Mouse (Mus musculus) left cerebral cortex, adult 18-20 months (tissue): ENCODE measurements at regions not wholly inside any gene's neighbourhood (a gene's known extent, or its start where the extent isn't known, plus 50 kb on each side); places are given as distances from the start of the nearest gene placed in this dataset.

Source experiments
- DNase-seq, 2 experiments: peaks; one replicate each; pipeline ENCODE4 v3.0.0; 2021 to 2022; ENCODE audit warnings: low spot score in 2 of 2, mixed read lengths in 1 of 2

DNA sequence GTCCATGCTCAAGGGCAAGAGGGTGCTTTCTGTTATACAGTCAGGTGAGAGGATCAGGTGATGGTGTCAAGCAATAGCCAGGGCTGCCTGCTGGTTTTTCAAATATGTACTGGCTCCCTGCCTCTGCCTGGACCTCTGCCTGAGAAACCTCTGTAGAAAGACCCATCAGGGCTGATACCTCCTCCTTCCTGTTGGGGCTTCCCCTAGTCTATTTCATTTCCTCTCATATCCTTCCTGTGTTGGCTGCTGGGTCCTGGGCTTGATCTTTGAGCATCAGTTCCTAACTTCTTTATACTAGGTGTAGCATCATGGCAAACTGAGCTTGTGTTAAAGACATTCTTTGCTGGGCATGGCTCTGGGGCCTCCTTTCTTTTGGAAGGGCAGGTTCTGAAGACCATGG lies 89.5 kb downstream of the Tmem38b start:
- DNase-seq = no peak

DNA sequence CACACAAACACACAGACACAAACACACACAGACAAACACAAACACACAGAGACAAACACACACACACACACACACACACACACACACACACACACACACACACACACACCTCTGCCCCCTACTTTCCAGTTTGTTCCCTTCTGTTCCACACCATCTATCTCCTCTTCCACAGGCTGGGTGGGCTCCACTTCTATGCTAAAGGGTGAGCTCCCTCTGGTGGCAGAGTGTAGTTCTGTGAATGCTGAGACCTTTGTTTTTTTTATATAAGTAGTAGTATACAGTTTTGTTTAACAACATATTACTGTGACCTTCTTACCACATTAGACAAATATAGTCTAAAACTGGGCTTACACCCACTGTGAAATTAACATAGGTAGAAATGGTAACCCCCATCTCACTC lies 93.3 kb downstream of the Tmem38b start:
- peak; percentile 59 to 69 for DNase-seq

- DNase-seq = no peak
These were observed 94.7 kb downstream of the Tmem38b start for GRCm38 (mm10) chr4:53920587-53920986.

DNA sequence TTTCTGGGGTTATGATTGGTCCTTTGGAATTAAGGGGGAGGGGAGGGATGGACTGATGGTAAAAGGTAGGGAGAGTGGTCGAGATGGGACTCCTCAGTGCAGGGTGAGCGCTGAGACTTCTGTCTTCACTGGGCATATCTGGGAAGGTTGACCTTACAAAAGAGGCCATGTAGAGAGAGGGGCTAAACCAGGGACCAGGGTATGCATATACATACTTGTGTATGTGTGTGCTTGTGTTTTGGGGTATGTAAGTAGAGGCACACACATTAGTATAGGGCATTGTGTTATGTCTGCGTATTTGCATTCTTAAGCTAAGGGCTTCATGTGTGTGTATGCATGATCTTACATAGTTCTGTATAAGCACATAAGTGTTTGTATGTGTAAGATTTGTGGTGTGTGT lies 105.2 kb downstream of the Tmem38b start:
- DNase-seq = no peak

DNA sequence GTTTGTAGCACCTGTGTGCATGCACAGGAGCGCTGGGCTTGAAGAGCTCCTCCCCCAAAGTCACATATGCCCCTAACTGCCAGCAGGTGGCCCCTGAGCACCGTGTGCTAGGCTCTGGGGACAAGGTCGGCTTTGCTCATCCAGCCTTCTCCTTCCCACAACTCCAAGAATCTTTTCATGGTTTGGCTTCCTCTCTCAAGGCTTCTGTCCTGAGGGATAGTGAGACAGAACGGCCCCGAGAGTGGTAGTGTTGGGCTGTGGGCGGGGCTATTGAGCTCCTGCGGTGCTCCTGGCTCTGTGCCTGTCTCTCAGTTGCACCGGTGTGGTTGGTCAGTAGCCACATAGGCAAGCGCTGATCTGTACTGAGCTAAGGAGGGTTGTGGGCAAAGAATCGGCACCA lies 105.7 kb downstream of the Tmem38b start:
- DNase-seq = peak; percentile 40 to 65

GRCm38 (mm10) chr4:53935306-53935705 lies 109.5 kb downstream of the Tmem38b start:
- DNase-seq = no peak

DNA sequence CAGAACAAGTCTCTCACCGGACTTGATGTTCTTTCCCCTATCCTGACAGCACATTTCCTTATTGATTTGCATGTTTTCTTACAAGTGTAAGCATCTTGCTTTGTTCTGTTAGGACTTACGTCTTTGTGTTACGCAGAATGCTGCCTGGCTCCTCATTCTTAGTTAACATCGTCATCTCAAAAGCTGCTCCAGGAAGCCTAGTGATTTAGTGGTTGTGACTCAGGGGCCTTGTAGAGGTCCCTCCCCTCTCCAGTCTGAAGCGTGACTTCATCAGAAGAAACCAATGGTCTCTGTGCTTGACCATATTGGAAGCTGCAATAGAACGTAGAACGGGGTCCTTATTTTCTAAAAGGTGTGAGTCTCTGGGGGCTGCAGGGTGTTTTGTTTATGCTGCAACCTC lies 122.9 kb downstream of the Tmem38b start:
- DNase-seq = no peak

- DNase-seq = no peak
These were observed 123.3 kb downstream of the Tmem38b start for GRCm38 (mm10) chr4:53949164-53949563.

DNA sequence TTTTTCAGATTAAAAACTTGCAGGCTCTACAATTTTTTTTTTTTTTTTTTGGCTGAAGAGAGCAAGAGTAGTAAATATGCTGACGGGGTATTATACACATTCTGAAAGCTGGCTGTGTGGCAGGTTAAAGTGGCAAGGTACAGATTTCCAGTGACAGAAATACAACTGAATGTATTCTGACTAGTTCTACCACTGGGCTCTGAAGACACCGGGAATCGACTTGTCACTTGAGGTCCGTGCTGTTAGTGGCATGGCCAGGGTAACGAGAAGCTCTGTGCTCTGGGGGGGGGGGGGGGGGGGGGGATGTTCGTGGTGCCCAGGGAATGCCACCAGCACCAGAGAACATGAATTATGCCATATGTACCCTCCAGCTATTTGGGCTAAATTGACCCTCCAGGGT lies 124.7 kb downstream of the Tmem38b start:
- no peak for DNase-seq

DNA sequence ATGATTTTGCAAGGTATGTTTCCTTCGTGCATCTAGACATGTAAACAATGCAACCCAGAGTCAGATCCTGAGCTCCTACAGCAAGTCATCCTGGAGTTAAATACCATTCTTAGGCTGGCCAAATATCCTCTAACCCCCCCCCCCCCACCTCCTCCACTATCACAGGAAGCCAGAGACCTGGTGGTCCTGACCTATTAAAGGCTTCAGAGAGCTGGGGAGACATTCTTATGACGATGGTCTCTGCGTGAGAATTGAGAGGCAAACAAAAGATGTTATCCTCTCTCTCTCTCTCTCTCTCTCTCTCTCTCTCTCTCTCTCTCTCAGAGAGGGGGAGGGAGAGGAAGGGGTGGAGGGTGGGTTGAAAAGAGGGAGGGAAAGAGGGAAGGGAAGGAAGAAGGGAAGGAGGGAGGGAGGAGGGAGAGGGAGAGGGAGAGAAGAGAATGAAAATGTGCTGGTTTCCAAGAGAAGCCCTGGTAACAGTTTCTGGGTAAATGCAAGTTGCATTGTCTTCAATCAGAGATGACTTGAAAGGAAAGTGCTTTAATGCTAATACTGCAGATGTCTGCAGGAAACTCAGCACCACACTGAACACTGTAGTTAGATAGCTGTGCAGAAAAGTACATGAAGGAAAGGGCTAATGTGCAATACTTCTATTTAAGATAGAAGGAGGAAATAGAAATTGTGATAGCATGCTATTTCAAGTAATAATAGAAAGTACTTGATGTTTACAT lies 125.3 kb downstream of the Tmem38b start:
- DNase-seq = no peak

GRCm38 (mm10) chr4:53951734-53952109 lies 125.9 kb downstream of the Tmem38b start:
- DNase-seq = no peak

GRCm38 (mm10) chr4:53952288-53952687 lies 126.4 kb downstream of the Tmem38b start:
- no peak for DNase-seq

GRCm38 (mm10) chr4:53962458-53962857 lies 136.6 kb downstream of the Tmem38b start:
- no peak for DNase-seq

DNA sequence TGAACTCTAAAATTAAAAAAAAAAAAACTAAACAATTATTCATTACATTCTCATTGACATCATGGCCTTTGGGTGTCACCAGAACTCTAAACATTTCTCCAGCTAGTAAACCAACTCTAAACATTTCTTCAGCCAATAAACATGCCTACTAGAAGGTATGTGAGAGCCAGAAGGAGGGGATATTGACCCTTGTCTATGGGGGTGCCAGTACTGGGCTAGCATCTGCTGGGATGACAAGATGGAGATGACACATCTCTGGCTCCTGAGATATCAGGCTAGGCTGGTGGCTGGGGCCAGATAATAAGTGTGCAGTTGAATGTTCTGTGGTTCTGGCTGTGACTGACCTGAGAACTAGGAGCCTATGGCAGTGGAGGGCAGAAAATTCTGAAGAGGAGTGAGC lies 144.6 kb downstream of the Tmem38b start:
- DNase-seq = no peak

DNA sequence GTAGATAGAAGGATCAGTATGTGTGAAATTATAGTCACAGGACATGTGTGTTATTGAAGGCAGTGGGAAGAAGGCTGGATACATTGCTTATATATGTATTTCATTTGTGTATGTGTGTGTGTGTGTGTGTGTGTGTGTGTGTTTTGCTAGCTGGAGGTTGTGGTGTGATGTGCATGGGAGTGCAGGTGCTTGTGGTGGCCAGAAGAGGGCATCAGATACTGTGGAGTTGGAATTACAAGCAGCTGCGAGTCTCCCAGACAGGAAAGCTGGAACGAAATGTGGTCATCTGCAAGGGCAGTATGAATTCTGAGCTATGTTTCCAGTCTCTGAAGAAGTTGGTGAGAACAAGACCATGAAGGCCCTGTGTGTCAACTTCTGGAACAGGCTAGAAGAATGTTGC lies 145.1 kb downstream of the Tmem38b start:
- no peak for DNase-seq

DNA sequence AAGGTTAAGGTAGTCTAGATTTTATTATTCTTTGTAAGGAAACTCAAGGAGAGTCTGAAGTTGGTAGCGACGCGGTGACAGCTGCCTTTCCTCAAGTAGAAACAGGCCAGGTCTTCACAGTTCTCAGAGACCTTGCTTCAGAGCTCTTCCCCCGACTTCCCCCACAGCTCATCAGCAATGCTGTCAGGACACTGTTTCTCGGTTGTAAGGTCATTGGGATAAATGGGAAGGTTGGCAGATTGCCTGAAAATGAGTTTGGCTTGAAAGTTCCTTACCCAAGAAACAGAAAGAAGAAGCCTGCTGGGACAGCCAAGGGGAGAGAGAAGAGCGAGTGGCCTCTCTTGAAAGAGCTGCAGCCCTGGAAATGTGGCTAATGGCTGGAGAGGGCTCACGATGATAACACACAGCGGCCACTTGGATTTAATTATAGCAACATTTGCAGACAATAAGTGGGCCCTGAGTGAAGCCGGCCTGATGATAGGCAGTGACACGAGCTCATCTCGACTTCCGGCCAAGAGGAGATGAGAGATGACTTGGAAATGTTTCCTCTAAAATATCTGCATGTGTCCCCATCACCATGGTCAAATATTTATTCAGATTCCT lies 150.3 kb downstream of the Tmem38b start:
- no peak for DNase-seq

DNA sequence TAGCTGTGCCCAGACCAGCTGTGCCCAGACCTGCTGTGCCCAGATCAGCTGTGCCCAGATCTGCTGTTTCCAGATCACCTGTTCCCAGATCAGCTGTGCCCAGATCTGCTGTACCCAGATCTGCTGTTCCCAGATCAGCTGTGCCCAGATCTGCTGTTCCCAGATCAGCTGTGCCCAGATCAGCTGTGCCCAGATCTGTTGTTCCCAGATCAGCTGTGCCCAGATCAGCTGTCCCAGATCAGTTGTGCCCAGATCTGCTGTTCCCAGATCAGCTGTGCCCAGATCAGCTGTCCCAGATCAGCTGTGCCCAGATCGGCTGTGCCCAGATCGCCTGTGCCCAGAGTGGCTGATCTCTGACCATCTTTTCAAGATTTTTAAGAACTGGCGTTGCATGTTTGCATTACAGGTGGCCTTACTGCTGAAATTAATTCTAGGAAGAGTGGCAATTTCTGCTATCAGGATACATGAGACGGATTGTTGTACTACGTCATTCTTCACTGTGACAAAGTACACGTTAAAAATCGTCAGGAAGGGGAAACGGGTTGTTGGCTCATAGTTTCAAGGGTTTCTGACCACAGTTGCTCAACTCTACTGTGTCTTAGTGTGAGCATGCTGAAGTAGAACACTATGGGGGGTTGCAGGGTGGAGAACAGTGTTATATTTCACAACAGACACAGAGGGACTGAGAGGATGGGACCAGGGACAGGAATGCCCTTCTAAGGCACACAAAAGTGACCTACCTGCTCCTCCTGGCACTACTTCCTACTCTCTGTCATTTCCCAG lies 160.9 kb downstream of the Tmem38b start:
- DNase-seq = no peak

DNA sequence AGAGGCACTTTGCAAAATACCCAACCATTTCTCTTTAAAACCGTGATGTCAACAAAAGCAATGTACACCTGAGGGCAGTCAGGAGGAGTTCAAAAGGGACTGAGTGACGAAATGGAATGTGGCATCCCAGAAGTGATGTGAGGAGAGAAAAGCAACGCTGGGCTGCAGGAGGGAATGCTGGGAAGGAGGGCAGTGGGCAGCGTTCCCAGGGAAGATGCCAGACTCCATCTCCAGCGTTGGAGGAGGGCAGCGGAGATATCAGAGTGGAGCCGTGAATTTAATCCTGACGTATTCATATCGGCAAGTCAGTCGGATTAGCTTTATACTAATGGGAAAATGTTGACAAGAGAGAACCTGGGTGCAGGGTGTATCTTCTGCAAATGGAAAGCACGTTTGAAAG lies 161.7 kb downstream of the Tmem38b start:
- no peak for DNase-seq

DNA sequence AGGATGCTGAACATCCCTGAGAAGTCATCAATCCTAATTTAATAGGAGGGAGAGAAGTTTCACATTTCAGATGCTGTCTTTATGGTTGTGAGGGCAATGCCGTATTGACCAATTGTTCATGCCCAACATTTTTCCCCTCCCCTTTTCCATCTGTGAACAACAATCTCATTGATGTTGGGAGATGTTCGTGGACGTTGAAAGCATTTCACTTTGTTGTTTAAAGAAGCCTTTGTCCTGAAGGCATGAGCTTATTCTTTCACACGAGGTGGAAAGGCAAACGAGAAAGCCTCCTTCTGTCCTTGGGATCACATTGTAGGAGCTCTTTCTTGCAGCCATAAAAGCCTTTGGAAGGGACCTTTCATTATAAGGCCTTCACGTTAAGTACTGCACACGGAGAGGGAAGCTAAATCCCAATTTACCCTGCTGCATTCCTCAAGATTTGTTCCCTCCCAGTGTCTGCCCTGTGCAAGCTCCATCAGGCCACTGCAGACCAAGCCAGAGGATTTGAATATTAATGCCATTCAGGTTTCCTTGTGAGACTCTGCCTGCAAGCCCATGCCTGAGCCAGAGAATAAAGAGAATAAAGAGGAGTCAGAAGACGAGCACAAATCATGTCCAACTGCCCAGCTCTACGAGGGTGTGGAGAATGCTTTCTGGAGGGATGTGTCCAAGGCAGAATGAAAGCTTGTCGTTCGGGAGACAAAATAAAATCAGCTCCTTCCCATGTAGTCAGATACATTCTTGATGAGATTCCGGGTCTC lies 195.4 kb downstream of the Tmem38b start:
- DNase-seq = peak in 1 of 2 experiments; percentile 10

- DNase-seq = peak in 1 of 2 experiments; percentile 5
These were observed 196.1 kb downstream of the Tmem38b start for GRCm38 (mm10) chr4:54021861-54022385.

DNA sequence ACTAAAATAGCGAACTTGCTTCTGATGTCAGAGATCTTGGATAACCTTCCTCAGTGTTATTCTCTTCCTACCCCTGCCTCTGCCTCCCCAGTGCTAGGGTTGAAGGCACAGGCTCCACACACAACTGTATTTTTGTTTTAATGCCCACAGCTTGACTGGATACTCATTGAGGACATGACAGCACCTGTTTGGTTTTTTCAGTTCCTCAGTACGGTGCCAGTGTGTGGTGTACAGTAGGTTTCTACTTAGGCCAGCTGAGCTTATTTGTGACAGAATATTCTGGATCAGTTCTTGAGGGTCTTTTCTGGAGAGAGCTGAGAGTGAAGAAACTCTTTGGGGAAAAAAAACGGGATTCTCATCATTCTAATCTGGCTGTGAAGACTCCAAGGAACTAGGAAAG lies 201.1 kb downstream of the Tmem38b start:
- DNase-seq = no peak
